Mouse (Mus musculus) left cerebral cortex, adult 11 months (tissue): ENCODE measurements around the gene Shtn1.

ENCODE experiments used
- DNase-seq: peaks from one replicate; pipeline ENCODE4 v3.0.0; 2022; ENCODE audit warnings: low spot score

The Shtn1 gene

DNA sequence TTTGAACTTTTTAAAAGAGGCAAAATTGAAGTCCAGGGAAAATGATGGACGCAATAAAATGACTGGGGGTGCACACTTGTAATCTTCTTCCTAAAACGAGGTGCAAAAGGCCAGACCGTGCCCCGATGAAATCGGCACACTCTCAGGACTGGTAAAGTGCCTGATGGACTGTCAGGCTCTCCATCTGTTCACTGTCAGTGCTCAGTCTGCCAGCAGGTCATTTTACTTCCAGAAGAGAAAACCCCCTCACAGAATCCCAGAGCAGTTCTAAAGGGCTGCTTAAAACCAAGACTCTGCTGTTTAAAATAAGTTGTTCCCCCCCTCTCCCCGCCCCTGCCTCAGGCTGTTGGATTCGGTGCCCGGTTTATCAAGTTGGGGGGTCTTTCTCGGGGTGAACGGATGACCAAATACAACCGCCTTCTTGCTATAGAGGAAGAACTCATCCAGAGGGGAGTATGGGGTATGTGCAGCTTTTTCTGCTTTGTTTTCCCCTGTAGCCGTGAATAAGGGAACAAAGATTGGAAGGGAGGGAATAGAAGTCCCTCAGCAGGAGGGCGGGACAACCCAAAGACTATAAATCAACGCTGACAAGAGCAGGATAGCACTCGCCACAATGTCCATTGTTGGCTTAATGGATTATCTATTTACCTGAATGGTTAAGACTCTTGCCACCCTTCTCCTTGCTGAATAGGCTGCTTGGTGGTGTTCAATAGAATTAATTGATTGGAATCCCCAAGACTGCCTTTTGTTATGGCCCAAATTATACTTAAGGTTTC lies 107.0 kb downstream of the Shtn1 start:
- no peak for DNase-seq

DNA sequence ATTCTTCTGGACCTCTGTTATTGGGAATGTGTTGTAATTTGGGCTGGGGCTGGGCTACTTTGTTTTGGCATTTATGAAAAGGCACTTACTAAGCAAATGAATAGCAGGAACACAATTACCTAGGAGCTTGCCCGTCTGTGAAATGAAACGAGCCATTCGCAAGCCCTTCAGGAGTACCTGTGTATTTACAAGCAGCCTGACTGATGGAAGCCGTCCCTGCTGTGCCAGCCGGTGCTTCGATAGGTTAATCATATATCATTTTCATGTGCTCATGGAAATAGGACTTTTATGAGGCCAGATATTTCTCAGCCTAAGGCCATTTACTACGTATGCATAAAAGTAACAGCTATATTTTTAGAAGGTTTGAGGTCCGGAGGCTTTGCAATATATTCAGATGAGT lies 112.9 kb downstream of the Shtn1 start:
- no peak for DNase-seq

GRCm38 (mm10) chr19:58954779-58955178 lies 121.1 kb downstream of the Shtn1 start:
- no peak for DNase-seq

DNA sequence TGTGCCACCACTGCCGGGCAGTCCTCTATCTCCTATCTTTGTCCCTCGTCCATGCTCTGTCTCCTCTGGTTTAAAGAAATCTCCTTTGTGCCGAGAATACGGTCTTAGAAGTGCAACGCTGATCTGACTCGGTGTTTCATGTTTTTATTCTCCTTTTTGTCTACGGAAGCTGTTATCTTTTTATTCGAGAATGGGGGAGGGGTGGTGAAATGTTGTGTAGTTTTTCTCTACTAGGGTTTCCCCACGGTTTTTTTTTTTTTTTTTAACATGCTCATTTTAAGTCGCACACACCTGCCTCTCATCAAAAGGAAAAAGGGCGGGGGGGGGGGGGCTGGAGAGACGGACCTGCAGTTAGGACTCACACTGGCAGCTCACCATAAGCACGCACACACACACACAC lies 123.7 kb downstream of the Shtn1 start:
- DNase-seq: no peak

DNA sequence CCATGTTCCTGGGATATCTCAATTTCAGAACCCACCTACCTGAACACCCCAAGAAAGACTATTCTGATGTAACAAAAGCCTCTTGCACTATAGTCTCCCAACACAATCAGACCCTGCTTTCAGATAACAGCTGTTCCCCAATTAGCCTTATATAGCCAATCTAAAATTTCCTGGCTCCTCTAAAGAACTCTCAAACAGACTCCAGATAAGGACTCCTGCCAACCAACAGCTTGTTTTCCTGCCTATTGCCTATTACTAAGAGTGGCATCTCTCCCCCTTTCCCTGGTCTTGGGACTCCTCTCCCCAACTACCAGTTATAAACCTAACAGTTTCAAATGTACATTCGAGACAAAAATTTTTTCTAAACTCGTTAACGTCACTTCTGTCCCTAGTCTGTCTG lies 124.4 kb downstream of the Shtn1 start:
- no peak for DNase-seq

DNA sequence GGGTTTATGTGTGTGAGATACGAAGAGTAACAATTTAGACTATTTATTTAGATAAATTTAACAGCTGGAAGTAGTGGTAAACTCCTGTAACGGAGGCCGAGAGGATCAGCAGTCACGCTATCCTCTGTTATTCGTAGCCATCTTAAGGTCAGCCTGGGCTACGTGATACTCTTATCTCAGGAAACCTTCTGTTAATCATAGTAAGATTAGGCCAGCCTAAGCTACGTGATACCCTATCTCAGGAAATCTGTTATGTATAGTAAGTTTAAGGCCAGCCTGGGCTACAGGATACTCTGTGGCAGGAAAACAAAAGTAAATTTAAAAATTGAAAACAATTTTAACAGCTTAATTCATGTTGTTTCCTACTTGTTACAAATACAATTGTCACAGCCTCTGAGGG lies 129.9 kb downstream of the Shtn1 start:
- no peak for DNase-seq

- DNase-seq: peak; percentile 93
Measured at GRCm38 (mm10) chr19:58942841-58943828, 132.8 kb downstream of the Shtn1 start, which contains the start of the genes Eno4 and Hspa12a. Gene Eno4, plus strand, starts transcription at chr19:58943425. Gene Hspa12a, minus strand, starts transcription at chr19:58943654.

DNA sequence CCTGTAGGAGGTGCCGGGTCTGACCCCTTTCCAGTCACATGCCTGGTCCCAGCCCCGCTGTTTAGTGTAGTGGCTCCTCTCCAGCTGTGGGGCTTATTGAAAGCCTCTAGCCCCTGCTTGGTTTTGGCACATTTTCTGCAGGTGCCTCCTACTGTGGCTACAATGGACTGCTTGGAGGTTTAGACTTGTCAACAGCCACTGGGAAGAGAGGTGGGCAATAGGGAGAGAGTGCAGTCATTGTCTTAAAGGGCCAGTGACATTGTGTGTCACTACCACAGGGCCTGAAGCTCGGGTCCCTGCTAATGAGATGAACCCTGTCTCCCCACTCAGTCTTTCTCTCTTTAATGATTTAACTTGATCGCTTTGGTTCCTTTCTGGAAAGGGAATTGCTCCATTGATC lies 142.8 kb downstream of the Shtn1 start:
- no peak for DNase-seq

DNA sequence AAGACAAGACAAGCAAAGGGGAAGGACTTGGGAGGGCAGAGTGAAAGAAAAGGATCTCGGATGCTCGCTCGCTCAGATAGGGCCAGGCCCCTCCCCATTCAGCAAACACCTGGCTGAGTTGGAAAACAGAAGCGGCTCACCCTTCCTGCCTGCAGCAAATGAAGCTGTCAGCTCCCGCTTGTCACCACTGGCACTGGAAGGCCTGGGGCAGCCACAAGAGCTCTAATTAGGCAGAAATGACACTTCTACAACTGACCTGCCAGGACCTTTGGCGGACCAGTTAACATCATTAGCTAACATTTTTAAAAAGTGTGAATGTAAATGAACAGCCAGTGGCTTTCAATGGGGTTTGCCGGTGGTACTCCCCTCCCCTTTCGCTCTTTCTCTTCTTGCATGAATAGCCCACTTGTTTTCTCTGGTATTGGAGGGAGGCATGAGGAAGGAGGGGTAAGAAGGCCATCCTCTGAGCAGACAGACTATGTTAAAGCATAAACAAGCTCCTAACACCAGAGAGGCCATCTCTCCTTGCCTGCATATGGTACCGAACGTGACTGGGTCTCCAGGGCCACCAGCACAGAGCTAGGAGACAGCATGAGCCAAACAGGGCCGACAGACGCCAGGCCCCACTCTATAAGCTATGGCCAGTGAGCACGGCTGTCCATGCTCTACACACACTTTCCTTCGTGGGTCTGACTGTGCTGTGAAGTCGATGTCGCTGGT lies 144.7 kb downstream of the Shtn1 start:
- no peak for DNase-seq
